ENCODE assay signal across 8 mouse cellular contexts in the genomic region with DNA sequence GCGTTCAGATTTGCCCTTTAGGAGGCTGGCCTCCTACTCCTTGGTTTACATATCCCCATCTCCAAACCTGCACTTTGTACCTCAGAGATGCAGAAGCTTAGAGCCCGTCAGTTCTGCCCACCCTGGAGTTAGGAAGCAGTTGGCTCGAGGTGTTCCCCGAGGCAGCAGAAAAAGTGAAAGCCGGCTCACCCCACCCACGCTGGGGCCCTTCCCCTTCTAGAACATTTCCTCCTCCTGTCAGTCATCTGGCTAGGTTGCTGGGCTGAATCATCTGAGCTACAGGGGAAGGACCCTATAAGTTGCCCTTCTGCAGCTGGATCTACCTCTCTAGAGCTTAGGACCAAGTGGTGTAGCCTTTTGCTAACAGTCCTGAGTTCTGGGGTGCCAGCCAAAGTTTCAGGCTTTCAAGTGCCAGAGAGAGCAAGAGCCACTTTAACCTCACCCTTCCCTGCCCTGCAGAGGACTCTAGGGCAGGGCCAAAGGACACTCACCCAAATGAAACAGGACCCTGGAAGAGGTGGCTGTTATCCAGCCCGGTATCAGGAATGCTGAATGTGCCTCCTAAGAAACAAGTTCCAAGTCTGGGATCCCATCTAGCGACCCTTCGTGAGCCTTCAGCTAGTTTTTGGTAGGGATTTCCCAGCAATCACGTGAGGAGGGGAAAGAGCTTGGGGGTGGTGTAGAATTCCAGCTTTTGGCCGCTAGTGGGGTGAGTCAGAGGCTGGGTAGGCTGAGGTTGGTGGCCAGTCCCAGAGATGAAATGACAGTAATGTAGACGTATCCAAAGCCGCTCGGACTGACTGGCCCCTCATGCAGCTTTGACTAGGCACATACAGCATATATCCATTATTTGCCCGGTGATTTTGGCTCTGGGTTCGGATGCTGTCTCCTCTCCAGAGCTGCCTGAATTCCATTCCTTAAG. TPM values are rescaled to one million over a fixed set of nuclear protein-coding genes. Genes with fewer than 3 reads are reported as not detected.
DNase-seq lines count a peak whose midpoint lies in the region; ATAC-seq lines count a peak whose summit lies in the region.

No protein-coding gene starts in this region.

- H3K4me2 ChIP-seq in limb, embryonic 11.5 days (ENCODE audit: low read depth, severe bottlenecking): peak overlapping the region; percentile 28; the same call in 1 of the 2 replicates
- H3K4me2 ChIP-seq in midbrain, embryonic 13.5 days (replicated peaks): peak overlapping the region; percentile 28

- H3K4me1 ChIP-seq in limb, embryonic 11.5 days (ENCODE audit: control insufficient read depth, insufficient read depth, low read length): peaks cover 11% of the 10 kb centered on the region
- H3K4me1 ChIP-seq in midbrain, embryonic 13.5 days (replicated peaks): peaks cover 42% of the 10 kb centered on the region

- peaks cover 3% of the 10 kb centered on the region; the same call in 1 of the 2 replicates for H3K36me3 ChIP-seq in limb, embryonic 11.5 days (ENCODE audit: control insufficient read depth, insufficient read depth, low read length)
- H3K36me3 ChIP-seq in midbrain, embryonic 13.5 days: peaks cover 12% of the 10 kb centered on the region

- peak; percentile 73 for DNase-seq in cerebellum, adult 11-12 months
- no peak for DNase-seq in cerebellum, adult 9-10 months
- DNase-seq in heart, postnatal 4 days: peak; percentile 62
- no peak for DNase-seq in limb, embryonic 11.5 days (ENCODE audit: low spot score)
- peak; percentile 66 to 76 for DNase-seq in thymus, adult 18-20 months

- H3K4me3 ChIP-seq in limb, embryonic 11.5 days (ENCODE audit: low read depth, low read length): no peak overlapping the region
- H3K4me3 ChIP-seq in midbrain, embryonic 13.5 days (replicated peaks): no peak overlapping the region; the same call in 1 of the 2 replicates

- ATAC-seq in activated CD4-positive, CD25-positive, alpha-beta regulatory T cell, adult 4 months: peak; percentile 24
- peak; percentile 19; the same call in 1 of the 2 replicates for ATAC-seq in frontal cortex, adult (ENCODE audit: low TSS enrichment)
- ATAC-seq in limb, embryonic 11.5 days (ENCODE audit: insufficient number of reproducible peaks, low FRiP score, low TSS enrichment, low read depth): peak; percentile 52
- ATAC-seq in midbrain, embryonic 13.5 days: no peak; the same call in 1 of the 2 replicates

- H3K27me3 ChIP-seq in limb, embryonic 11.5 days (ENCODE audit: control insufficient read depth, insufficient read depth, low read length): no peaks in the 10 kb centered on the region
- no peaks in the 10 kb centered on the region for H3K27me3 ChIP-seq in midbrain, embryonic 13.5 days

- H3K27ac ChIP-seq in limb, embryonic 11.5 days (replicated peaks; ENCODE audit: low read depth, low read length): no peak overlapping the region
- H3K27ac ChIP-seq in midbrain, embryonic 13.5 days: no peak overlapping the region

- no peak overlapping the region for H3K9ac ChIP-seq in limb, embryonic 11.5 days (ENCODE audit: low read length)
- H3K9ac ChIP-seq in midbrain, embryonic 13.5 days (replicated peaks): peak overlapping the region; percentile 42; the same call in 1 of the 2 replicates

- WGBS in limb, embryonic 11.5 days: 36% methylated on average over 16 of the region's 16 CpGs
- WGBS in midbrain, embryonic 13.5 days: 35% methylated on average over 16 of the region's 16 CpGs

- H3K9me3 ChIP-seq in limb, embryonic 11.5 days (ENCODE audit: control insufficient read depth, low read length): no peaks in the 10 kb centered on the region
- H3K9me3 ChIP-seq in midbrain, embryonic 13.5 days: no peaks in the 10 kb centered on the region

RNA-seq across cellular contexts. Expression of a gene that starts 0.5 kb away (rescaled TPM):
- 10 to 100 TPM; 36.0 to 48.1 TPM for polyA plus RNA-seq in activated CD4-positive, CD25-positive, alpha-beta regulatory T cell, adult 4 months (2017; shearing (Covaris generic))
- total RNA-seq in heart, postnatal 4 days (2021): 1 to 10 TPM; 7.5 to 8.3 TPM
- polyA plus RNA-seq in limb, embryonic 11.5 days (2014; fragmentation: Nextera tagmentation; extraction: Ambion mirVana): 1.5 and 2.0 TPM in 2 replicates
- 0.34 and 0.81 TPM in 2 replicates for polyA plus RNA-seq in midbrain, embryonic 13.5 days (2015; fragmentation: Nextera tagmentation; extraction: Ambion mirVana)

RNA-seq across cellular contexts. Expression of a gene that starts 0.5 kb away (rescaled TPM):
- polyA plus RNA-seq in activated CD4-positive, CD25-positive, alpha-beta regulatory T cell, adult 4 months (2017; shearing (Covaris generic)): 10 to 100 TPM; 23.1 to 33.9 TPM
- total RNA-seq in heart, postnatal 4 days (2021): 10 to 100 TPM; 21.3 to 23.3 TPM
- 55.4 and 55.7 TPM in 2 replicates for polyA plus RNA-seq in limb, embryonic 11.5 days (2014; fragmentation: Nextera tagmentation; extraction: Ambion mirVana)
- polyA plus RNA-seq in midbrain, embryonic 13.5 days (2015; fragmentation: Nextera tagmentation; extraction: Ambion mirVana): 46.2 and 47.8 TPM in 2 replicates

RNA-seq across cellular contexts. Expression of a gene that starts 10.5 kb away (rescaled TPM):
- not detected for polyA plus RNA-seq in activated CD4-positive, CD25-positive, alpha-beta regulatory T cell, adult 4 months (2017; shearing (Covaris generic))
- total RNA-seq in heart, postnatal 4 days (2021): under 1 TPM in 1 of 2 experiments, not detected in 1; 0.14 TPM
- 0.24 and 0.58 TPM in 2 replicates for polyA plus RNA-seq in limb, embryonic 11.5 days (2014; fragmentation: Nextera tagmentation; extraction: Ambion mirVana)
- 0.63 and 0.75 TPM in 2 replicates for polyA plus RNA-seq in midbrain, embryonic 13.5 days (2015; fragmentation: Nextera tagmentation; extraction: Ambion mirVana)

RNA-seq across cellular contexts. Expression of a gene that starts 23.2 kb away (rescaled TPM):
- polyA plus RNA-seq in activated CD4-positive, CD25-positive, alpha-beta regulatory T cell, adult 4 months (2017; shearing (Covaris generic)): 1 to 10 TPM; 4.5 to 4.8 TPM
- total RNA-seq in heart, postnatal 4 days (2021): 100 to 1,000 TPM in 1 of 2 experiments, 10 to 100 TPM in 1; 96.8 to 101 TPM
- 162 and 172 TPM in 2 replicates for polyA plus RNA-seq in limb, embryonic 11.5 days (2014; fragmentation: Nextera tagmentation; extraction: Ambion mirVana)
- 280 and 309 TPM in 2 replicates for polyA plus RNA-seq in midbrain, embryonic 13.5 days (2015; fragmentation: Nextera tagmentation; extraction: Ambion mirVana)

RNA-seq across cellular contexts. Expression of a gene that starts 23.5 kb away (rescaled TPM):
- polyA plus RNA-seq in activated CD4-positive, CD25-positive, alpha-beta regulatory T cell, adult 4 months (2017; shearing (Covaris generic)): not detected
- not detected for total RNA-seq in heart, postnatal 4 days (2021)
- polyA plus RNA-seq in limb, embryonic 11.5 days (2014; fragmentation: Nextera tagmentation; extraction: Ambion mirVana): not detected in 2 replicates
- not detected in 2 replicates for polyA plus RNA-seq in midbrain, embryonic 13.5 days (2015; fragmentation: Nextera tagmentation; extraction: Ambion mirVana)

Comparison
In these comparisons a context has a peak if more than half of its experiments do, and no peak if none do; other contexts are left out.
1. DNase-seq: peak in cerebellum, adult 11-12 months (single experiment), heart, postnatal 4 days (single experiment) and thymus, adult 18-20 months (2 of 2); none in cerebellum, adult 9-10 months (single experiment) and limb, embryonic 11.5 days (single experiment).
2. RNA of a gene that starts 0.5 kb away (polyA plus RNA-seq): 36.0 to 48.1 TPM in activated CD4-positive, CD25-positive, alpha-beta regulatory T cell, adult 4 months; 1.5 to 2.0 TPM in limb, embryonic 11.5 days and 0.34 to 0.81 TPM in midbrain, embryonic 13.5 days; every median in the first group is over 10 times any median in the second.